ENCODE assay signal across 32 mouse cellular contexts in the genomic region with DNA sequence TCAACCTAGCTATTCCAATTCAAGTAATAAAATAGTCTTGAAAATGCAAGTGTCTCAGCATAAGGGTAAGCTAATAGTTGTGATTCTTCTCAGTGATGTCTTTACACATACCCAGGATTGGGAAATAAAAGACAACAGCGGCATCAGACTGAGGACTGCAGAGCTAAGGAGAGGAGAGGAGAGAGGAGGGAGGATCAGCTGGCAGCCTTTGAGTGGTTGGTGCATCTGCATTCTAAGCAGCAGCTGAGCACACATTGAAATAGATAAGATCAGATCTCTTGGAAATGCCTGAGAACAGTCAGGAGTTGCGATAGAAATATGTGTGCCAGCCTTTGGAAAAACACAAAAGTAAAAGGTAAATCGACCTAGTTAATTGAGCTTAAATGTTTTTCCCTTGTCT.
DNase-seq lines count a peak whose midpoint lies in the region; ATAC-seq and TF ChIP-seq lines count a peak whose summit lies in the region.
"Had no signal": no experiment of that assay in that cellular context is flagged by ENCODE, and none has a peak within 500 bp of the region (broad histone marks: within the 10 kb centered on the region; RNA-seq: fewer than 3 reads in every experiment).

No protein-coding gene starts in this region.

- no peak for TF ChIP-seq CTCF in brain, embryonic 14.5 days (IDR thresholded peaks at IDR 0.05; ENCODE audit: borderline replicate concordance, extremely low read depth, insufficient read depth, insufficient read length)
- TF ChIP-seq CTCF in midbrain, postnatal 0 days (IDR thresholded peaks at IDR 0.05), result no peak
- TF ChIP-seq CTCF in stomach, postnatal 0 days (IDR thresholded peaks at IDR 0.05; ENCODE audit: low read depth), result no peak

- H3K27me3 ChIP-seq in hindbrain, embryonic 14.5 days (ENCODE audit: control insufficient read depth, insufficient read depth, low read length), result no peaks in the 10 kb centered on the region
- no peaks in the 10 kb centered on the region for H3K27me3 ChIP-seq in hindbrain, embryonic 13.5 days
- no peaks in the 10 kb centered on the region for H3K27me3 ChIP-seq in midbrain, postnatal 0 days (ENCODE audit: insufficient read depth, low read length)
- H3K27me3 ChIP-seq in stomach, postnatal 0 days (ENCODE audit: control insufficient read depth, insufficient read depth, low read length), result no peaks in the 10 kb centered on the region
- H3K27me3 ChIP-seq: CH12.LX; embryonic facial prominence, embryonic 13.5 days; heart, embryonic 15.5 days; limb, embryonic 15.5 days; liver, embryonic 13.5 days; megakaryocyte, embryonic 14.5 days; neural tube, embryonic 15.5 days; stomach, embryonic 15.5 days had no signal

- H3K4me1 ChIP-seq in hindbrain, embryonic 14.5 days (replicated peaks; ENCODE audit: control insufficient read depth, insufficient read depth, low read length), result no peaks in the 10 kb centered on the region
- H3K4me1 ChIP-seq in hindbrain, embryonic 13.5 days (replicated peaks), result peaks cover 5% of the 10 kb centered on the region
- no peaks in the 10 kb centered on the region for H3K4me1 ChIP-seq in midbrain, postnatal 0 days (ENCODE audit: insufficient read depth, low read length)
- H3K4me1 ChIP-seq in stomach, postnatal 0 days (replicated peaks; ENCODE audit: control insufficient read depth, insufficient read depth), result no peaks in the 10 kb centered on the region
- H3K4me1 ChIP-seq: heart, embryonic 15.5 days; liver, embryonic 13.5 days; megakaryocyte, embryonic 14.5 days; neural tube, embryonic 15.5 days; stomach, embryonic 15.5 days had no signal

- 0 out of 2 replicates have a peak overlapping the region, but pooled peaks have one; percentile 9 for H3K27ac ChIP-seq in hindbrain, embryonic 14.5 days
- H3K27ac ChIP-seq in hindbrain, embryonic 13.5 days, result no peak overlapping the region
- H3K27ac ChIP-seq in midbrain, postnatal 0 days (ENCODE audit: low read depth, low read length), result no peak overlapping the region
- H3K27ac ChIP-seq in stomach, postnatal 0 days (replicated peaks), result no peak overlapping the region
- H3K27ac ChIP-seq: embryonic facial prominence, embryonic 13.5 days; heart, embryonic 10.5 days; heart, embryonic 15.5 days; limb, embryonic 10.5 days; limb, embryonic 15.5 days; liver, embryonic 13.5 days; neural tube, embryonic 15.5 days; stomach, embryonic 15.5 days had no signal

- H3K4me2 ChIP-seq in hindbrain, embryonic 14.5 days (replicated peaks), result no peak overlapping the region
- no peak overlapping the region for H3K4me2 ChIP-seq in hindbrain, embryonic 13.5 days
- H3K4me2 ChIP-seq in midbrain, postnatal 0 days (ENCODE audit: low read depth, low read length, poor library complexity, severe bottlenecking), result no peak overlapping the region
- H3K4me2 ChIP-seq in stomach, postnatal 0 days (replicated peaks; ENCODE audit: low read depth), result no peak overlapping the region
- H3K4me2 ChIP-seq: embryonic facial prominence, embryonic 13.5 days; heart, embryonic 15.5 days; limb, embryonic 15.5 days; liver, embryonic 13.5 days; neural tube, embryonic 15.5 days; stomach, embryonic 15.5 days had no signal

- no peak for TF ChIP-seq EP300 in stomach, postnatal 0 days (optimal IDR thresholded peaks at IDR 0.05)

- DNase-seq in hindbrain, embryonic 14.5 days (ENCODE audit: low spot score), result no peak
- DNase-seq in right cerebral cortex, adult 18-20 months, result peak; percentile 10
- no peak for DNase-seq in right cerebral cortex, adult 2 months (ENCODE audit: low spot score in 2 of 2)
- peak; percentile 76 for DNase-seq in brain, embryonic 14.5 days (ENCODE audit: low read depth)
- peak; percentile 10 for DNase-seq in midbrain, postnatal 0 days (ENCODE audit: low spot score)
- DNase-seq in cerebellum, adult 11 months, result no peak
- no peak for DNase-seq in stomach, postnatal 0 days (ENCODE audit: low spot score)
- DNase-seq: adrenal gland, adult 8-10 months; B cell, adult 2 months; cerebellum, adult 18-20 months; gastrocnemius, postnatal 14 days; heart, adult 11 months; kidney, adult 9 months; kidney, postnatal 10 days; liver, embryonic 13.5 days; lung, adult 18-20 months; lung, postnatal 4 days; right cerebral cortex, postnatal 14 days; thymus, postnatal 14 days had no signal

- H3K9me3 ChIP-seq in hindbrain, embryonic 14.5 days (ENCODE audit: control insufficient read depth, low read length), result no peaks in the 10 kb centered on the region
- no peaks in the 10 kb centered on the region for H3K9me3 ChIP-seq in hindbrain, embryonic 13.5 days
- no peaks in the 10 kb centered on the region for H3K9me3 ChIP-seq in midbrain, postnatal 0 days (ENCODE audit: low read length)
- no peaks in the 10 kb centered on the region for H3K9me3 ChIP-seq in stomach, postnatal 0 days (ENCODE audit: control insufficient read depth, low read length)
- H3K9me3 ChIP-seq: embryonic facial prominence, embryonic 13.5 days; heart, embryonic 10.5 days; heart, embryonic 15.5 days; limb, embryonic 10.5 days; limb, embryonic 15.5 days; liver, embryonic 13.5 days; neural tube, embryonic 15.5 days; stomach, embryonic 15.5 days had no signal

- no peaks in the 10 kb centered on the region for H3K36me3 ChIP-seq in hindbrain, embryonic 14.5 days (replicated peaks; ENCODE audit: control insufficient read depth, insufficient read depth)
- no peaks in the 10 kb centered on the region for H3K36me3 ChIP-seq in hindbrain, embryonic 13.5 days
- no peaks in the 10 kb centered on the region for H3K36me3 ChIP-seq in midbrain, postnatal 0 days (ENCODE audit: insufficient read depth, low read length)
- H3K36me3 ChIP-seq in stomach, postnatal 0 days (ENCODE audit: control insufficient read depth, insufficient read depth, low read length), result no peaks in the 10 kb centered on the region
- H3K36me3 ChIP-seq: embryonic facial prominence, embryonic 13.5 days; heart, embryonic 10.5 days; heart, embryonic 15.5 days; limb, embryonic 10.5 days; limb, embryonic 15.5 days; liver, embryonic 13.5 days; neural tube, embryonic 15.5 days; stomach, embryonic 15.5 days had no signal

- no peak for TF ChIP-seq POLR2A in brain, embryonic 14.5 days (IDR thresholded peaks at IDR 0.05; ENCODE audit: borderline replicate concordance, extremely low read depth, insufficient read depth, insufficient read length, poor library complexity, severe bottlenecking)

- ATAC-seq in hindbrain, embryonic 14.5 days (ENCODE audit: low FRiP score), result no peak
- ATAC-seq in hindbrain, embryonic 13.5 days (ENCODE audit: low FRiP score), result no peak
- ATAC-seq in midbrain, postnatal 0 days (ENCODE audit: low FRiP score), result no peak
- ATAC-seq in stomach, postnatal 0 days (ENCODE audit: low FRiP score, low TSS enrichment), result no peak
- ATAC-seq: forebrain, embryonic 16.5 days; intestine, embryonic 16.5 days; lung, postnatal 0 days had no signal

- no peak overlapping the region for H3K4me3 ChIP-seq in hindbrain, embryonic 14.5 days (replicated peaks; ENCODE audit: low read length)
- no peak overlapping the region for H3K4me3 ChIP-seq in hindbrain, embryonic 13.5 days
- no peak overlapping the region for H3K4me3 ChIP-seq in midbrain, postnatal 0 days (ENCODE audit: low read depth, low read length)
- no peak overlapping the region for H3K4me3 ChIP-seq in stomach, postnatal 0 days (ENCODE audit: low read depth, low read length)
- H3K4me3 ChIP-seq: embryonic facial prominence, embryonic 13.5 days; heart, embryonic 10.5 days; heart, embryonic 15.5 days; limb, embryonic 10.5 days; limb, embryonic 15.5 days; liver, embryonic 13.5 days; megakaryocyte, embryonic 14.5 days; neural tube, embryonic 15.5 days; stomach, embryonic 15.5 days had no signal

- H3K9ac ChIP-seq in hindbrain, embryonic 14.5 days, result no peak overlapping the region
- no peak overlapping the region for H3K9ac ChIP-seq in hindbrain, embryonic 13.5 days
- no peak overlapping the region for H3K9ac ChIP-seq in midbrain, postnatal 0 days (replicated peaks; ENCODE audit: low read length, poor library complexity, severe bottlenecking)
- H3K9ac ChIP-seq in stomach, postnatal 0 days (ENCODE audit: low read length), result no peak overlapping the region
- H3K9ac ChIP-seq: embryonic facial prominence, embryonic 13.5 days; heart, embryonic 15.5 days; limb, embryonic 15.5 days; liver, embryonic 13.5 days; neural tube, embryonic 15.5 days; stomach, embryonic 15.5 days had no signal

- 59% methylated on average over 3 of the region's 3 CpGs for whole genome bisulfite sequencing in hindbrain, embryonic 14.5 days
- 66% methylated on average over 3 of the region's 3 CpGs for WGBS in hindbrain, embryonic 13.5 days
- 50% methylated on average over 3 of the region's 3 CpGs for WGBS in midbrain, postnatal 0 days
- WGBS in stomach, postnatal 0 days, result 68% methylated on average over 3 of the region's 3 CpGs

Comparison
In these comparisons a context has a peak if more than half of its experiments do, and no peak if none do; other contexts are left out.
1. DNase-seq: peak in right cerebral cortex, adult 18-20 months (single experiment), brain, embryonic 14.5 days (single experiment) and midbrain, postnatal 0 days (single experiment); none in hindbrain, embryonic 14.5 days (single experiment), right cerebral cortex, adult 2 months (0 of 2), cerebellum, adult 11 months (single experiment) and stomach, postnatal 0 days (single experiment).